Mouse (Mus musculus) gastrocnemius, postnatal 4 days (tissue): Measurements from ENCODE around the gene Fabp7. TPM values are rescaled to one million over a fixed set of nuclear protein-coding genes. Genes with fewer than 3 reads are reported as not detected.
A peak's percentile ranks its signal among the peaks of the same experiment; 100 is the strongest.

ENCODE experiments used
- DNase-seq, 2 experiments: peaks; one replicate each; pipeline ENCODE4 v3.0.0; 2021 to 2022; ENCODE audit warnings: low spot score in 2 of 2, mixed read lengths in 2 of 2
- long read RNA-seq, 2 experiments: library from polyadenylated mRNA; stranded (forward); transcript quantifications; one replicate each; pipeline ENCODE4 v2.0.0; 2021
- total RNA-seq, 2 experiments: library from RNA; stranded (reverse); gene quantifications; 2 replicates each; pipeline ENCODE4 v1.2.3; 2021

Gene Fabp7
- total RNA-seq: 1 to 10 TPM; 2.9 to 3.4 TPM
- long read RNA-seq, experiment 1, partial matches to known transcripts: 0 of 2 reads
- long read RNA-seq, experiment 1, other reads (novel, unspliced or antisense): 0 of 2 reads
- long read RNA-seq, experiment 2, partial matches to known transcripts: 0 of 2 reads
- long read RNA-seq, experiment 2, other reads (novel, unspliced or antisense): 0 of 2 reads

GRCm38 (mm10) chr10:57784876-57785150 is at the start of gene Fabp7:
Fabp7 (plus strand) TSS chr10:57784881.
- DNase-seq: no peak

GRCm38 (mm10) chr10:57740733-57741132 is 43.9 kb upstream of the Fabp7 start:
- no peak for DNase-seq

- no peak for DNase-seq
Measured at GRCm38 (mm10) chr10:57741351-57741750, 43.3 kb upstream of the Fabp7 start.

GRCm38 (mm10) chr10:57743045-57743444 is 41.6 kb upstream of the Fabp7 start:
- DNase-seq: no peak

GRCm38 (mm10) chr10:57743606-57744016 is 41.1 kb upstream of the Fabp7 start:
- DNase-seq: no peak

GRCm38 (mm10) chr10:57744128-57744765 is 40.4 kb upstream of the Fabp7 start:
- no peak for DNase-seq

- no peak for DNase-seq
Measured at GRCm38 (mm10) chr10:57745452-57745851, 39.2 kb upstream of the Fabp7 start.

- no peak for DNase-seq
Measured at GRCm38 (mm10) chr10:57747127-57747526, 37.6 kb upstream of the Fabp7 start.

GRCm38 (mm10) chr10:57753343-57753742 is 31.3 kb upstream of the Fabp7 start:
- DNase-seq: no peak

GRCm38 (mm10) chr10:57755201-57755736 is 29.4 kb upstream of the Fabp7 start:
- no peak for DNase-seq

GRCm38 (mm10) chr10:57758999-57759398 is 25.7 kb upstream of the Fabp7 start:
- no peak for DNase-seq

GRCm38 (mm10) chr10:57760694-57761093 is 24.0 kb upstream of the Fabp7 start:
- DNase-seq: no peak

GRCm38 (mm10) chr10:57763044-57763443 is 21.6 kb upstream of the Fabp7 start:
- DNase-seq: no peak

- no peak for DNase-seq
Measured at GRCm38 (mm10) chr10:57783289-57784130, 1.2 kb upstream of the Fabp7 start.

- DNase-seq: peak; percentile 29 to 47
Measured at GRCm38 (mm10) chr10:57784131-57784875, 378 bp upstream of the Fabp7 start.

GRCm38 (mm10) chr10:57785552-57785951 is 871 bp downstream of the Fabp7 start:
- DNase-seq: no peak

GRCm38 (mm10) chr10:57792957-57793356 is 8.3 kb downstream of the Fabp7 start:
- DNase-seq: no peak

- no peak for DNase-seq
Measured at GRCm38 (mm10) chr10:57794018-57794417, 9.3 kb downstream of the Fabp7 start, which contains the start of gene Smpdl3a. Smpdl3a (plus strand) TSS chr10:57794335.

GRCm38 (mm10) chr10:57794491-57795461 is 10.1 kb downstream of the Fabp7 start:
- peak in 1 of 2 experiments; percentile 35 for DNase-seq

- DNase-seq: no peak
Measured at GRCm38 (mm10) chr10:57795542-57795941, 10.9 kb downstream of the Fabp7 start.
